In the genomic region with DNA sequence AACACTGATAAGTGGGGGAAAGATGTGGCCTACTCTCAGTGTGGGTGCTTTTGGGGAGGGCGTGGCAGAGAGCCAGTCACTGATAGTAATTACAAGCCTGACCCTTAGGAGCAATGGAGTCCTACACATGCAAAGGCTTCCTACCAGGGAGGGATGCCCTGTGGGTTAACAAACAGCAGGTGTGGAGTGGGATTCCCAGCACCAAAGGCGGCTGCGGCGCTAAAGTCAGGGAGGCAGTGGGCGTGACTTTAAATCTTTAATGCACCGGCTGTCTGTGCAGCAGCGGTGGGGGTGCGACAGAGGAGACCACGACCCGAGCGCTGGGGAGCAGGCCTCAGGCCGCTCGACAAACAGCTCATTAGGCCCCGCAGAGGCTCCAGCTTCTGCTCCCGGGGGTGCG, we compare ENCODE assay signal across 11 mouse cellular contexts. TPM values are rescaled to one million over a fixed set of nuclear protein-coding genes. Genes with fewer than 3 reads are reported as not detected.
DNase-seq lines count a peak whose midpoint lies in the region; ATAC-seq and TF ChIP-seq lines count a peak whose summit lies in the region.
"Not testable (repeated sequence)": the region's sequence is repeated elsewhere in the genome, so short reads cannot be mapped to it uniquely, and the experiment has no call there.
"Had no signal": no experiment of that assay in that cellular context is flagged by ENCODE, and none has a peak within 500 bp of the region (broad histone marks: within the 10 kb centered on the region; RNA-seq: fewer than 3 reads in every experiment).

No protein-coding gene starts in this region.

- not testable (repeated sequence) for TF ChIP-seq EP300 in stomach, postnatal 0 days (optimal IDR thresholded peaks at IDR 0.05)

- not testable (repeated sequence) for H3K4me1 ChIP-seq in embryonic facial prominence, embryonic 10.5 days; kidney, embryonic 16.5 days (ENCODE audit: insufficient read depth, low read length); midbrain, embryonic 15.5 days; stomach, postnatal 0 days (replicated peaks; ENCODE audit: control insufficient read depth, insufficient read depth)
- peaks cover 11% of the 10 kb centered on the region for H3K4me1 ChIP-seq in hindbrain, embryonic 13.5 days (replicated peaks)
- H3K4me1 ChIP-seq in liver, embryonic 13.5 days (replicated peaks), result peaks cover 14% of the 10 kb centered on the region

- not testable (repeated sequence) for ATAC-seq in hindbrain, embryonic 13.5 days (ENCODE audit: low FRiP score); kidney, embryonic 16.5 days (ENCODE audit: low FRiP score, low TSS enrichment); liver, embryonic 13.5 days (ENCODE audit: low read depth); midbrain, embryonic 15.5 days (replicated peaks); stomach, postnatal 0 days (ENCODE audit: low FRiP score, low TSS enrichment)

- not testable (repeated sequence) for H3K27ac ChIP-seq in embryonic facial prominence, embryonic 10.5 days (replicated peaks); hindbrain, embryonic 13.5 days; liver, embryonic 13.5 days; midbrain, embryonic 15.5 days; stomach, postnatal 0 days (replicated peaks)
- H3K27ac ChIP-seq in gastrocnemius, adult 2 months, result peak overlapping the region; percentile 79
- peak overlapping the region; percentile 43; the same call in 1 of the 2 replicates for H3K27ac ChIP-seq in kidney, embryonic 16.5 days (ENCODE audit: low read length)

- not testable (repeated sequence) for TF ChIP-seq CTCF in gastrocnemius, adult 2 months (IDR thresholded peaks at IDR 0.05); stomach, postnatal 0 days (IDR thresholded peaks at IDR 0.05; ENCODE audit: low read depth)

- 4% methylated on average over 10 of the region's 16 CpGs for WGBS in embryonic facial prominence, embryonic 10.5 days
- WGBS in hindbrain, embryonic 13.5 days, result 7% methylated on average over 7 of the region's 16 CpGs
- WGBS in kidney, embryonic 16.5 days, result 1% methylated on average over 5 of the region's 16 CpGs
- WGBS in liver, embryonic 13.5 days (ENCODE audit: insufficient replicate concordance), result 3% methylated on average over 7 of the region's 16 CpGs
- WGBS in midbrain, embryonic 15.5 days, result 6% methylated on average over 7 of the region's 16 CpGs
- 7% methylated on average over 6 of the region's 16 CpGs for WGBS in stomach, postnatal 0 days

- peaks cover 10% of the 10 kb centered on the region for H3K36me3 ChIP-seq in embryonic facial prominence, embryonic 10.5 days (replicated peaks)
- H3K36me3 ChIP-seq in hindbrain, embryonic 13.5 days; kidney, embryonic 16.5 days (ENCODE audit: insufficient read depth, low read length); liver, embryonic 13.5 days; midbrain, embryonic 15.5 days (replicated peaks); stomach, postnatal 0 days (ENCODE audit: control insufficient read depth, insufficient read depth, low read length): not testable (repeated sequence)

- H3K9me3 ChIP-seq in embryonic facial prominence, embryonic 10.5 days; hindbrain, embryonic 13.5 days; kidney, embryonic 16.5 days (ENCODE audit: low read length); liver, embryonic 13.5 days (replicated peaks); midbrain, embryonic 15.5 days; stomach, postnatal 0 days (ENCODE audit: control insufficient read depth, low read length): not testable (repeated sequence)

- DNase-seq in ES-CJ7 (ENCODE audit: low read depth, low spot score), result peak; percentile 15
- peak; percentile 43 for DNase-seq in embryonic facial prominence, embryonic 10.5 days (ENCODE audit: low spot score)
- not testable (repeated sequence) for DNase-seq in gastrocnemius, adult 2 months; liver, embryonic 13.5 days; stomach, postnatal 0 days (ENCODE audit: low spot score)

- intact Hi-C loops in gastrocnemius, adult 2 months (cut with DNase I), result not testable (repeated sequence)

- H3K9ac ChIP-seq in hindbrain, embryonic 13.5 days, result peak overlapping the region; percentile 46
- H3K9ac ChIP-seq in kidney, embryonic 16.5 days (replicated peaks; ENCODE audit: low read length), result 0 out of 2 replicates have a peak overlapping the region, but pooled peaks have one; percentile 31
- H3K9ac ChIP-seq in liver, embryonic 13.5 days, result 0 out of 2 replicates have a peak overlapping the region, but pooled peaks have one; percentile 29
- not testable (repeated sequence) for H3K9ac ChIP-seq in midbrain, embryonic 15.5 days; stomach, postnatal 0 days (ENCODE audit: low read length)

- H3K4me2 ChIP-seq in hindbrain, embryonic 13.5 days, result peak overlapping the region; percentile 54
- peak overlapping the region; percentile 46 for H3K4me2 ChIP-seq in kidney, embryonic 16.5 days (replicated peaks; ENCODE audit: low read depth, low read length)
- peak overlapping the region; percentile 62 for H3K4me2 ChIP-seq in liver, embryonic 13.5 days
- peak overlapping the region; percentile 48 for H3K4me2 ChIP-seq in midbrain, embryonic 15.5 days
- peak overlapping the region; percentile 25; the same call in 1 of the 2 replicates for H3K4me2 ChIP-seq in stomach, postnatal 0 days (replicated peaks; ENCODE audit: low read depth)

- H3K4me3 ChIP-seq in embryonic facial prominence, embryonic 10.5 days, result peak overlapping the region; percentile 48
- peak overlapping the region; percentile 68 for H3K4me3 ChIP-seq in gastrocnemius, adult 2 months
- peak overlapping the region; percentile 38 for H3K4me3 ChIP-seq in hindbrain, embryonic 13.5 days
- H3K4me3 ChIP-seq in kidney, embryonic 16.5 days (ENCODE audit: low read length), result peak overlapping the region; percentile 30
- H3K4me3 ChIP-seq in liver, embryonic 13.5 days (replicated peaks), result peak overlapping the region; percentile 45
- peak overlapping the region; percentile 37 for H3K4me3 ChIP-seq in midbrain, embryonic 15.5 days
- peak overlapping the region; percentile 19; the same call in 1 of the 2 replicates for H3K4me3 ChIP-seq in stomach, postnatal 0 days (ENCODE audit: low read depth, low read length)

- H3K27me3 ChIP-seq in embryonic facial prominence, embryonic 10.5 days (replicated peaks; ENCODE audit: low read depth, poor library complexity, severe bottlenecking); hindbrain, embryonic 13.5 days; kidney, embryonic 16.5 days (ENCODE audit: insufficient read depth, low read length); liver, embryonic 13.5 days; midbrain, embryonic 15.5 days (replicated peaks); stomach, postnatal 0 days (ENCODE audit: control insufficient read depth, insufficient read depth, low read length): not testable (repeated sequence)

RNA-seq across cellular contexts. Expression of gene Ccl27a, which starts 1.1 kb away (rescaled TPM):
- 41.4 and 43.2 TPM in 2 replicates for polyA plus RNA-seq in embryonic facial prominence, embryonic 10.5 days (2016; fragmentation: Nextera tagmentation; extraction: Ambion mirVana)
- total RNA-seq in gastrocnemius, adult 2 months (2021), result 10 to 100 TPM; 15.4 to 19.2 TPM
- polyA plus RNA-seq in hindbrain, embryonic 13.5 days (2015; fragmentation: Nextera tagmentation; extraction: Ambion mirVana), result 256 and 261 TPM in 2 replicates
- polyA plus RNA-seq in kidney, embryonic 16.5 days (2015; fragmentation: Nextera tagmentation; extraction: Ambion mirVana), result 36.3 and 38.5 TPM in 2 replicates
- 7.1 and 7.6 TPM in 2 replicates for polyA plus RNA-seq in liver, embryonic 13.5 days (2015; fragmentation: Nextera tagmentation; extraction: Ambion mirVana)
- polyA plus RNA-seq in midbrain, embryonic 15.5 days (2015; fragmentation: Nextera tagmentation; extraction: Ambion mirVana), result 278 and 302 TPM in 2 replicates
- 21.2 and 21.3 TPM in 2 replicates for polyA plus RNA-seq in stomach, postnatal 0 days (2015; fragmentation: Nextera tagmentation; extraction: Ambion mirVana)
- total RNA-seq: monocyte, adult 5-6 weeks had no signal
- polyA plus RNA-seq: C2C12 had no signal

RNA-seq across cellular contexts. Expression of gene Sigmar1, which starts 17.0 kb away (rescaled TPM):
- 87.6 and 91.5 TPM in 2 replicates for polyA plus RNA-seq in embryonic facial prominence, embryonic 10.5 days (2016; fragmentation: Nextera tagmentation; extraction: Ambion mirVana)
- total RNA-seq in gastrocnemius, adult 2 months (2021), result 10 to 100 TPM in 1 of 2 experiments, 1 to 10 TPM in 1; 8.2 to 13.3 TPM
- 58.9 and 62.0 TPM in 2 replicates for polyA plus RNA-seq in hindbrain, embryonic 13.5 days (2015; fragmentation: Nextera tagmentation; extraction: Ambion mirVana)
- 98.2 and 100 TPM in 2 replicates for polyA plus RNA-seq in kidney, embryonic 16.5 days (2015; fragmentation: Nextera tagmentation; extraction: Ambion mirVana)
- polyA plus RNA-seq in liver, embryonic 13.5 days (2015; fragmentation: Nextera tagmentation; extraction: Ambion mirVana), result 45.1 and 45.2 TPM in 2 replicates
- polyA plus RNA-seq in midbrain, embryonic 15.5 days (2015; fragmentation: Nextera tagmentation; extraction: Ambion mirVana), result 65.7 and 66.0 TPM in 2 replicates
- polyA plus RNA-seq in stomach, postnatal 0 days (2015; fragmentation: Nextera tagmentation; extraction: Ambion mirVana), result 41.6 and 43.9 TPM in 2 replicates

RNA-seq across cellular contexts. Expression of gene Galt, which starts 17.9 kb away (rescaled TPM):
- polyA plus RNA-seq in embryonic facial prominence, embryonic 10.5 days (2016; fragmentation: Nextera tagmentation; extraction: Ambion mirVana), result 31.2 and 34.3 TPM in 2 replicates
- 10 to 100 TPM; 27.0 to 41.1 TPM for total RNA-seq in gastrocnemius, adult 2 months (2021)
- polyA plus RNA-seq in hindbrain, embryonic 13.5 days (2015; fragmentation: Nextera tagmentation; extraction: Ambion mirVana), result 36.6 and 42.8 TPM in 2 replicates
- polyA plus RNA-seq in kidney, embryonic 16.5 days (2015; fragmentation: Nextera tagmentation; extraction: Ambion mirVana), result 61.9 and 65.5 TPM in 2 replicates
- polyA plus RNA-seq in liver, embryonic 13.5 days (2015; fragmentation: Nextera tagmentation; extraction: Ambion mirVana), result 22.5 and 25.0 TPM in 2 replicates
- 48.3 and 51.1 TPM in 2 replicates for polyA plus RNA-seq in midbrain, embryonic 15.5 days (2015; fragmentation: Nextera tagmentation; extraction: Ambion mirVana)
- polyA plus RNA-seq in stomach, postnatal 0 days (2015; fragmentation: Nextera tagmentation; extraction: Ambion mirVana), result 27.4 and 31.3 TPM in 2 replicates

RNA-seq across cellular contexts. Expression of gene Arid3c, which starts 42.0 kb away (rescaled TPM):
- polyA plus RNA-seq in embryonic facial prominence, embryonic 10.5 days (2016; fragmentation: Nextera tagmentation; extraction: Ambion mirVana), result 0.50 and 0.86 TPM in 2 replicates
- total RNA-seq in gastrocnemius, adult 2 months (2021), result not detected
- polyA plus RNA-seq in hindbrain, embryonic 13.5 days (2015; fragmentation: Nextera tagmentation; extraction: Ambion mirVana), result 1.1 and 2.2 TPM in 2 replicates
- not detected in 2 replicates for polyA plus RNA-seq in kidney, embryonic 16.5 days (2015; fragmentation: Nextera tagmentation; extraction: Ambion mirVana)
- polyA plus RNA-seq in liver, embryonic 13.5 days (2015; fragmentation: Nextera tagmentation; extraction: Ambion mirVana), result not detected in 2 replicates
- 0.56 and 1.1 TPM in 2 replicates for polyA plus RNA-seq in midbrain, embryonic 15.5 days (2015; fragmentation: Nextera tagmentation; extraction: Ambion mirVana)
- polyA plus RNA-seq in stomach, postnatal 0 days (2015; fragmentation: Nextera tagmentation; extraction: Ambion mirVana), result 0.05 and 0.07 TPM in 2 replicates
- total RNA-seq: heart, postnatal 25 days; monocyte, adult 5-6 weeks had no signal
- polyA plus RNA-seq: C2C12 had no signal

RNA-seq across cellular contexts. Expression of gene Dctn3, which starts 50.0 kb away (rescaled TPM):
- 133 and 140 TPM in 2 replicates for polyA plus RNA-seq in embryonic facial prominence, embryonic 10.5 days (2016; fragmentation: Nextera tagmentation; extraction: Ambion mirVana)
- 10 to 100 TPM; 40.6 to 42.4 TPM for total RNA-seq in gastrocnemius, adult 2 months (2021)
- polyA plus RNA-seq in hindbrain, embryonic 13.5 days (2015; fragmentation: Nextera tagmentation; extraction: Ambion mirVana), result 301 and 303 TPM in 2 replicates
- 137 and 149 TPM in 2 replicates for polyA plus RNA-seq in kidney, embryonic 16.5 days (2015; fragmentation: Nextera tagmentation; extraction: Ambion mirVana)
- 86.4 and 90.0 TPM in 2 replicates for polyA plus RNA-seq in liver, embryonic 13.5 days (2015; fragmentation: Nextera tagmentation; extraction: Ambion mirVana)
- 295 and 308 TPM in 2 replicates for polyA plus RNA-seq in midbrain, embryonic 15.5 days (2015; fragmentation: Nextera tagmentation; extraction: Ambion mirVana)
- 129 TPM in 2 replicates for polyA plus RNA-seq in stomach, postnatal 0 days (2015; fragmentation: Nextera tagmentation; extraction: Ambion mirVana)
